Comparison of ENCODE assay signal across 8 mouse cellular contexts in genomic region chr3:90292345-90293275, GRCm38 (mm10). TPM values are rescaled to one million over a fixed set of nuclear protein-coding genes. Genes with fewer than 3 reads are reported as not detected.
DNase-seq lines count a peak whose midpoint lies in the region; ATAC-seq lines count a peak whose summit lies in the region.

Gene Gatad2b, plus strand, starts transcription at chr3:90293178.

- H3K9ac ChIP-seq in heart, embryonic 14.5 days (ENCODE audit: low read length), result peak within 1 kb of the TSS; percentile 89
- peak within 1 kb of the TSS; percentile 95 for H3K9ac ChIP-seq in liver, embryonic 13.5 days
- H3K9ac ChIP-seq in stomach, embryonic 16.5 days (ENCODE audit: low read length), result peak within 1 kb of the TSS; percentile 98

- peaks cover 3% of the 10 kb centered on the region; the same call in 1 of the 2 replicates for H3K36me3 ChIP-seq in heart, embryonic 14.5 days (ENCODE audit: control insufficient read depth, insufficient read depth, low read length)
- 0 out of 2 replicates have a peak, but pooled peaks cover 4% of the 10 kb centered on the region for H3K36me3 ChIP-seq in liver, embryonic 13.5 days
- H3K36me3 ChIP-seq in stomach, embryonic 16.5 days (ENCODE audit: control insufficient read depth, insufficient read depth, low read length), result no peaks in the 10 kb centered on the region

- WGBS in heart, embryonic 14.5 days, result under 1% methylated on average over 47 of the region's 47 CpGs
- WGBS in liver, embryonic 13.5 days (ENCODE audit: insufficient replicate concordance), result under 1% methylated on average over 47 of the region's 47 CpGs
- WGBS in stomach, embryonic 16.5 days, result under 1% methylated on average over 47 of the region's 47 CpGs

- H3K4me1 ChIP-seq in heart, embryonic 14.5 days (ENCODE audit: control insufficient read depth in 2 of 2, insufficient read depth in 2 of 2, low read length in 2 of 2), result peaks cover 0 to 17% of the 10 kb centered on the region in 2 experiments; a peak in 2 of 4 replicates
- H3K4me1 ChIP-seq in liver, embryonic 13.5 days (replicated peaks), result peaks cover 39% of the 10 kb centered on the region
- peaks cover 11% of the 10 kb centered on the region for H3K4me1 ChIP-seq in stomach, embryonic 16.5 days (ENCODE audit: control insufficient read depth, insufficient read depth, low read length)

- peak within 1 kb of the TSS; percentile 95 to 96 for H3K27ac ChIP-seq in heart, embryonic 14.5 days (replicated peaks in 1 of 2; ENCODE audit: control insufficient read depth in 1 of 2, insufficient read depth in 1 of 2, low read depth in 2 of 2, low read length in 2 of 2)
- peak within 1 kb of the TSS; percentile 95 for H3K27ac ChIP-seq in liver, embryonic 13.5 days
- peak within 1 kb of the TSS; percentile 98 for H3K27ac ChIP-seq in stomach, embryonic 16.5 days (ENCODE audit: low read length)

- no peaks in the 10 kb centered on the region for H3K9me3 ChIP-seq in heart, embryonic 14.5 days (ENCODE audit: control insufficient read depth, low read length)
- no peaks in the 10 kb centered on the region for H3K9me3 ChIP-seq in liver, embryonic 13.5 days (replicated peaks)
- H3K9me3 ChIP-seq in stomach, embryonic 16.5 days (replicated peaks; ENCODE audit: control insufficient read depth, low read length), result no peaks in the 10 kb centered on the region

- no peaks in the 10 kb centered on the region for H3K27me3 ChIP-seq in heart, embryonic 14.5 days (ENCODE audit: control insufficient read depth, insufficient read depth, low read length)
- H3K27me3 ChIP-seq in liver, embryonic 13.5 days, result no peaks in the 10 kb centered on the region
- no peaks in the 10 kb centered on the region for H3K27me3 ChIP-seq in stomach, embryonic 16.5 days (ENCODE audit: control insufficient read depth, insufficient read depth, low read length)

- ATAC-seq in CD4-positive, CD25-positive, alpha-beta regulatory T cell, adult 4 months, result peak; percentile 98
- ATAC-seq in heart, embryonic 14.5 days (ENCODE audit: insufficient number of reproducible peaks, insufficient read depth, low FRiP score, low read depth), result peak; percentile 97
- peak; percentile 97 for ATAC-seq in liver, embryonic 13.5 days (ENCODE audit: low read depth)
- ATAC-seq in stomach, embryonic 16.5 days (ENCODE audit: insufficient read depth, low FRiP score), result peak; percentile 99

- peak; percentile 98 for DNase-seq in c-Kit-negative CD71-positive TER-119-positive erythroid progenitor cells, embryonic 14.5 days (ENCODE audit: low read depth, low spot score)
- DNase-seq in fibroblast of lung, adult 2 months (ENCODE audit: low read depth), result peak; percentile 99
- peak; percentile 99 for DNase-seq in kidney, postnatal 14 days
- DNase-seq in liver, embryonic 13.5 days, result peak; percentile 98
- DNase-seq in neural tube, embryonic 10.5 days (ENCODE audit: extremely low spot score, low spot score), result peak; percentile 100

- H3K4me2 ChIP-seq in heart, embryonic 14.5 days (ENCODE audit: low read length), result peak within 1 kb of the TSS; percentile 94
- H3K4me2 ChIP-seq in liver, embryonic 13.5 days, result peak within 1 kb of the TSS; percentile 90
- H3K4me2 ChIP-seq in stomach, embryonic 16.5 days (ENCODE audit: low read depth, low read length), result peak within 1 kb of the TSS; percentile 76

- H3K4me3 ChIP-seq in heart, embryonic 14.5 days (ENCODE audit: control insufficient read depth in 1 of 2, insufficient read depth in 1 of 2, low read depth in 1 of 2, low read length in 2 of 2), result peak within 1 kb of the TSS; percentile 75 to 99
- H3K4me3 ChIP-seq in liver, embryonic 13.5 days (replicated peaks), result peak within 1 kb of the TSS; percentile 84
- peak within 1 kb of the TSS; percentile 89 for H3K4me3 ChIP-seq in stomach, embryonic 16.5 days (replicated peaks; ENCODE audit: low read length)

RNA-seq across cellular contexts. Expression of gene Gatad2b, which starts in this region (rescaled TPM):
- polyA plus RNA-seq in CD4-positive, CD25-positive, alpha-beta regulatory T cell, adult 4 months (2017; shearing (Covaris generic)), result 10 to 100 TPM; 25.2 to 26.2 TPM
- polyA plus RNA-seq in heart, embryonic 14.5 days (2014; fragmentation: Nextera tagmentation; extraction: Ambion mirVana), result 8.2 and 9.4 TPM in 2 replicates
- 3.7 and 4.0 TPM in 2 replicates for polyA plus RNA-seq in liver, embryonic 13.5 days (2015; fragmentation: Nextera tagmentation; extraction: Ambion mirVana)
- polyA plus RNA-seq in stomach, embryonic 16.5 days (2015; fragmentation: Nextera tagmentation; extraction: Ambion mirVana), result 8.1 and 8.2 TPM in 2 replicates

Comparison
In these comparisons a context has a peak if more than half of its experiments do, and no peak if none do; other contexts are left out.
1. Peak in every context shown above with its lines: DNase-seq, ATAC-seq, H3K4me3 ChIP-seq and H3K27ac ChIP-seq.